Mouse (Mus musculus) neural tube, embryonic 13.5 days (tissue): ENCODE measurements around the gene Scn5a. TPM values are rescaled to one million over a fixed set of nuclear protein-coding genes. Genes with fewer than 3 reads are reported as not detected.
A peak's percentile ranks its signal among the peaks of the same experiment; 100 is the strongest.

Experiments
- ATAC-seq: fragments of 200-750 bp; cut with Nextera tagmentation; 2 replicates; pipeline ENCODE4 v1.8.0; 2017; ENCODE audit warnings: low read depth, mild to moderate bottlenecking, moderate TSS enrichment, moderate library complexity
- H3K27ac ChIP-seq: fragments of 300-500 bp; sonication (generic); replicated peaks from 2 replicates; pipeline ENCODE4 v1.5.1; 2015; ENCODE audit warnings: moderate library complexity, mild to moderate bottlenecking, inconsistent platforms
- H3K27me3 ChIP-seq: fragments of 300-500 bp; sonication (generic); 2 replicates; pipeline ENCODE4 v1.6.1; 2015; ENCODE audit warnings: mild to moderate bottlenecking, inconsistent platforms
- H3K36me3 ChIP-seq: fragments of 300-500 bp; sonication (generic); 2 replicates; pipeline ENCODE4 v1.6.1; 2015; ENCODE audit warnings: mild to moderate bottlenecking, inconsistent platforms
- H3K4me1 ChIP-seq: fragments of 300-500 bp; sonication (generic); replicated peaks from 2 replicates; pipeline ENCODE4 v1.6.1; 2015; ENCODE audit warnings: inconsistent platforms
- H3K4me2 ChIP-seq: fragments of 300-500 bp; sonication (generic); 2 replicates; pipeline ENCODE4 v1.6.1; 2015; ENCODE audit warnings: inconsistent platforms, mild to moderate bottlenecking, moderate library complexity
- H3K4me3 ChIP-seq: fragments of 300-500 bp; sonication (generic); 2 replicates; pipeline ENCODE4 v1.5.1; 2015; ENCODE audit warnings: mild to moderate bottlenecking, inconsistent platforms
- H3K9ac ChIP-seq: fragments of 300-500 bp; sonication (generic); 2 replicates; pipeline ENCODE4 v1.6.1; 2015; ENCODE audit warnings: moderate library complexity, mild to moderate bottlenecking, inconsistent platforms
- H3K9me3 ChIP-seq: fragments of 300-500 bp; sonication (generic); 2 replicates; pipeline ENCODE4 v1.6.1; 2016; ENCODE audit warnings: inconsistent platforms
- WGBS: fragments of 180-500 bp; shearing (Covaris S2); methylation state at CpG from one replicate; pipeline ENCODE4 v1.1.7; 2015; 5-methylcytosine and 5-hydroxymethylcytosine counted together
- polyA plus RNA-seq: library from polyadenylated mRNA; unstranded; fragments of >200 nt; fragmentation: Nextera tagmentation; extraction: Ambion mirVana; gene quantifications from 2 replicates; pipeline ENCODE4 v1.2.1, GENCODE M21; 2015

The Scn5a gene
- polyA plus RNA-seq, 1 experiment from 2014 or later: 1.1 TPM

- H3K27ac ChIP-seq: no peak overlapping the region
- H3K9me3 ChIP-seq: no peaks in the 10 kb centered on the region
- ATAC-seq: no peak
- peaks cover 21% of the 10 kb centered on the region for H3K4me1 ChIP-seq
- H3K9ac ChIP-seq: no peak overlapping the region
- H3K4me2 ChIP-seq: no peak overlapping the region
- 50% methylated on average over 12 of the region's 12 CpGs for WGBS
- peaks cover 97% of the 10 kb centered on the region for H3K27me3 ChIP-seq
- H3K36me3 ChIP-seq: no peaks in the 10 kb centered on the region
- no peak overlapping the region for H3K4me3 ChIP-seq
These were observed 16.6 kb downstream of the Scn5a start for GRCm38 (mm10) chr9:119562256-119562655.

DNA sequence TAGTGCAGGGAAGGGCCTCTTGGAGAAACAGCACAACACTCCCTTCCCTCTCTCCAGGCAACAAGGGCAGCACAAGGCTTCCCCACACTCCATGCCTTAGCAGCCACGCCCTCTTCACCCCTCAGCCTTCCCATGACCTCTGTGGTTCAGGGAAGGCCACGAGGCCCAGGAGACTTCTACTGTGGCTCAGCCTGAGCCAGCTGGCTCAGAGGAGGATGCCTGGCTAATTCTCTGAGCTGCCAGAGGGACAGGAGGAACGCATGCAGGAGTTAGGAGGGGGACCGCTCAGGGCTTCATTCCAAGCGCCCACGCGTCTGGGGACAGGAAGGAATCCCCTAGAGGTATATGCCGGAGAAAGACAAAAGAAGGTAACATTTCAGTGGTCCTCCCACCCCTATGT, 17.1 kb downstream of the Scn5a start:
- Histone ChIP-seq H3K4me3 (no peak overlapping the region), H3K27me3 (peaks cover 94% of the 10 kb centered on the region), H3K9me3 (no peaks in the 10 kb centered on the region), H3K36me3 (no peaks in the 10 kb centered on the region), H3K4me1 (peaks cover 21% of the 10 kb centered on the region), H3K9ac (peak overlapping the region; percentile 22; the same call in 1 of the 2 replicates), H3K4me2 (no peak overlapping the region), H3K27ac (no peak overlapping the region)
- ATAC-seq: no peak; the same call in 1 of the 2 replicates
- WGBS: 37% methylated on average over 8 of the region's 8 CpGs

DNA sequence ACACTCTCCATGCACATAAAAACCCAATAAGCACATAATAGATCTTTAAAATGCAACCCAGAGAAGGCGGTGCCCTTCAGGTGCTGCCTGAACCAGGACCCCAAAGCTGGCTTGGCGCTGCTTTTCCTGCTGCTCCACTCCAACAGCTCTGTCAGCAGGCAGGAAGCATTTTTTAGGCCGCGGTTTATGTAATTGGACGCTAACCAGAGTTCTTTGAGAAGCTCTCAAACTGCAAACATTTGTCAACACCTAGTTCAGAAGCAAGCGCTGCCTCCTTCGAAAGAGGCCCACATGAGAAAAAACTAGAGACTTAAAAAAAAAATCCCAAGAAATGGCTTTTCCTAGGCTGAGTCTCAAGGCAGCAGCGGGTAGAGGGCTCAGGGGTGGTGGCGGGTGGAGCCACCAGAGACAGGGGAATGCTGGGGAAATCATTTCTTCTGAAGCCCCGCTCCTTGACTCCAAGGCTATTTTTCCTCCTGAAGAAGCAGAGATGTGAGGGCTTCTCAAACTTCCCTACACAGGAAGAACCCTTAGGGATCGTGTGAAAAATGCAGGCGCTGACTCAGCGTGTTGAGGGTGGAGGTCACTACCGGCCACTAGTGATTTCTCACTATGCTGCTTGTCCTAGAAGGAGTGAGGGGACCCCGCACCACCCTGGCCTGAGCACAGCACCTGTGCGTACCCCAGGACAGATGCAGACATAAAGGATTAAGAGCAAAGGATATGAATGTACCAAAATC, 19.1 kb downstream of the Scn5a start:
- WGBS: 76% methylated on average over 16 of the region's 16 CpGs
- Histone ChIP-seq H3K4me2 (no peak overlapping the region), H3K4me3 (no peak overlapping the region), H3K4me1 (peaks cover 21% of the 10 kb centered on the region), H3K27ac (no peak overlapping the region), H3K9ac (no peak overlapping the region), H3K36me3 (no peaks in the 10 kb centered on the region), H3K27me3 (peaks cover 76% of the 10 kb centered on the region), H3K9me3 (no peaks in the 10 kb centered on the region)
- no peak for ATAC-seq

GRCm38 (mm10) chr9:119558119-119558854, 20.5 kb downstream of the Scn5a start:
- peaks cover 62% of the 10 kb centered on the region for H3K27me3 ChIP-seq
- H3K4me3 ChIP-seq: no peak overlapping the region

DNA sequence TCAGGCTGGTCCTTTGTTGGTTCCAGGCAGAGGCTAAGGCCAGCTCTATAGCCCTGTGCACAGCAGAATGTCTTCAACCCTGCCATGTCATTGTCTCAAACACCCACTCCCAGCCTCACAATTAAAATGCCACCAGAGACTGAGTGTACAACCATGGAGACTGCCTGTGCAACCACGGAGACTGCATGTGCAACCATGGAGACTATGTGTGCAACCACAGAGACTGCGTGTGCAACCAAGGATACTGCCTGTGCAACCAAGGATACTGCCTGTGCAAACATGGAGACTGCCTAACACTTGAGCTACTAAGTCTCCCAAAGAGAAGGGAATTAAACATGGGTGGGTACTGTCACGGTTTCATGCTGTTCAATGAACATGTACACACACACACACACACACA, 22.8 kb downstream of the Scn5a start:
- Histone ChIP-seq H3K4me3 (no peak overlapping the region), H3K27me3 (peaks cover 40% of the 10 kb centered on the region), H3K27ac (no peak overlapping the region), H3K9ac (no peak overlapping the region), H3K36me3 (no peaks in the 10 kb centered on the region), H3K4me2 (no peak overlapping the region), H3K4me1 (0 out of 2 replicates have a peak, but pooled peaks cover 8% of the 10 kb centered on the region), H3K9me3 (no peaks in the 10 kb centered on the region)
- 85% methylated on average over 3 of the region's 3 CpGs for WGBS
- no peak for ATAC-seq

More at GRCm38 (mm10) chr9:119558119-119558854, 20.5 kb downstream of the Scn5a start:
- no peak overlapping the region for H3K27ac ChIP-seq
- ATAC-seq: no peak
- peaks cover 21% of the 10 kb centered on the region for H3K4me1 ChIP-seq
- no peaks in the 10 kb centered on the region for H3K36me3 ChIP-seq
- no peaks in the 10 kb centered on the region for H3K9me3 ChIP-seq
- 26% methylated on average over 12 of the region's 12 CpGs for WGBS
- H3K4me2 ChIP-seq: no peak overlapping the region
- H3K9ac ChIP-seq: no peak overlapping the region

DNA sequence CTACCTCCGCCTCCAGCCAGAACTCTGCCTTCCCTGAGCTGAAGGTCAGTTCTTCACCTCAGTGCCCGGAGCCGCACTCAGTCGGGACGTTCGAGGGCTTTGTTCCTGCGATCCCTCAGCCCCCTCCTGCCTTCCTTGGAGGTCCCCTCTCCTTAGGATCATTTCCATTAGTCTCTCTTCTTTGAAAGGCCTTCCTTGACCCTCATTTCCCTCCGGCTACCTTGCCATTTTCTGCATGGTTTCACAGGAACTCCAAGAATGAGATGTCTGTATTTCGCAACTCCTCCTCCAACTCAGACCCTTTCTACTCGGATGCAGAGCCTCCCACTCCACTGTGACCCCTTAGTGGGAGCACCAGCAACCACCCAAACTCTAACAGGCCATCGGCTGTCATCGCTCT, 31.3 kb downstream of the Scn5a start:
- Histone ChIP-seq H3K36me3 (no peaks in the 10 kb centered on the region), H3K4me1 (no peaks in the 10 kb centered on the region), H3K27me3 (no peaks in the 10 kb centered on the region), H3K4me3 (no peak overlapping the region), H3K4me2 (no peak overlapping the region), H3K9me3 (no peaks in the 10 kb centered on the region), H3K27ac (no peak overlapping the region), H3K9ac (no peak overlapping the region)
- ATAC-seq: no peak
- WGBS: 55% methylated on average over 12 of the region's 12 CpGs

- Histone ChIP-seq H3K27ac (no peak overlapping the region), H3K36me3 (no peaks in the 10 kb centered on the region), H3K4me1 (no peaks in the 10 kb centered on the region), H3K4me3 (no peak overlapping the region), H3K9me3 (no peaks in the 10 kb centered on the region), H3K9ac (no peak overlapping the region), H3K4me2 (no peak overlapping the region), H3K27me3 (no peaks in the 10 kb centered on the region)
- 88% methylated on average over 8 of the region's 8 CpGs for WGBS
- ATAC-seq: no peak
These were observed 31.7 kb downstream of the Scn5a start for GRCm38 (mm10) chr9:119547128-119547527.

DNA sequence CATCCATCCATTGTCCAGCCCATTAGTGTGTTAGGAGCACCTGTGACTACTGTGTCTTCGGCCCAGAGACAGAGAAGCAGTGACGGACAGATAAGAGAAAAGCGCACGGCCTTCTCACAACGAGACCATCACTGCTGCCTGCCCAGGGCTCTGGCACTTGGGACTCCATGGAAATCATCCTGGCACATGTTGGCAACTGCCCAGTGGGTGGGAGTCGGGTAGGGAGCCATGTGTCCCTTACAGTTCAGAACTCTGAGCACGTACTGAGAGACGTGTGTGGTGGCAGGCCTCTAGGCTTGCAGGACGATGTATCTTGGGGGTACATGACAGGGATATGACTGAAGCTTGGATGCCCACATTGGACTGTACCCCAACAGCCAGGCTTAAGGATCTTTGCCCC, 38.1 kb downstream of the Scn5a start:
- H3K9me3 ChIP-seq: no peaks in the 10 kb centered on the region
- no peak overlapping the region for H3K27ac ChIP-seq
- no peak overlapping the region for H3K4me3 ChIP-seq
- H3K9ac ChIP-seq: no peak overlapping the region
- H3K36me3 ChIP-seq: no peaks in the 10 kb centered on the region
- no peaks in the 10 kb centered on the region for H3K27me3 ChIP-seq
- no peak overlapping the region for H3K4me2 ChIP-seq
- no peak for ATAC-seq
- H3K4me1 ChIP-seq: no peaks in the 10 kb centered on the region; the same call in 1 of the 2 replicates
- 88% methylated on average over 9 of the region's 9 CpGs for WGBS

DNA sequence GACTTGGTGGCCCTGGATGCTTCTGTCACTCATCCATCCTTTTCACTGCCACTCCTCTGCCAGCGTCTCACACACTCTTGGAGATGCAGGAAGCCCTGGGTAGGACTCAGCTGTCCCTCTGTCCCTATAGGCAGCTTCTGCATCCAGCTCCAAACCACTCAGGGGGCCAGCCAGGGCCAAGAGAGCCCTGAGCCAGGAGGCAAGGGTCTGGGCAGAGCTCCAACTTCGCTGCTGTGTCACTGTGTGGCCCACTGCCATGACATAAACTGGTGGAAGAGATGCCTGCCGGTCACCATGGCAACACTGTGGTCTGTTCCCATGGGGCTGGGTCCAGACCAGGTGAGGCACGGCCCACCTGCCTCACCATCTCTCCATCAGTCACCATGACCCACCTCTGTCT, 41.0 kb downstream of the Scn5a start:
- H3K27ac ChIP-seq: no peak overlapping the region
- WGBS: 77% methylated on average over 4 of the region's 4 CpGs
- ATAC-seq: peak; percentile 50; the same call in 1 of the 2 replicates
- no peaks in the 10 kb centered on the region for H3K36me3 ChIP-seq
- H3K4me3 ChIP-seq: no peak overlapping the region
- no peaks in the 10 kb centered on the region for H3K9me3 ChIP-seq
- H3K27me3 ChIP-seq: 0 out of 2 replicates have a peak, but pooled peaks cover under 1% of the 10 kb centered on the region
- H3K4me1 ChIP-seq: no peaks in the 10 kb centered on the region; the same call in 1 of the 2 replicates
- H3K9ac ChIP-seq: no peak overlapping the region
- no peak overlapping the region for H3K4me2 ChIP-seq

- ATAC-seq: no peak
- H3K9ac ChIP-seq: no peak overlapping the region
- no peaks in the 10 kb centered on the region for H3K4me1 ChIP-seq
- no peaks in the 10 kb centered on the region for H3K36me3 ChIP-seq
- H3K4me2 ChIP-seq: no peak overlapping the region
- H3K27ac ChIP-seq: no peak overlapping the region
- no peaks in the 10 kb centered on the region for H3K9me3 ChIP-seq
- 0 out of 2 replicates have a peak, but pooled peaks cover 10% of the 10 kb centered on the region for H3K27me3 ChIP-seq
- H3K4me3 ChIP-seq: no peak overlapping the region
- WGBS: 29% methylated on average over 10 of the region's 10 CpGs
These were observed 47.0 kb downstream of the Scn5a start for GRCm38 (mm10) chr9:119531684-119532417.

GRCm38 (mm10) chr9:119524511-119524910, 54.3 kb downstream of the Scn5a start:
- H3K9me3 ChIP-seq: no peaks in the 10 kb centered on the region
- no peaks in the 10 kb centered on the region for H3K36me3 ChIP-seq
- H3K27ac ChIP-seq: no peak overlapping the region
- no peak overlapping the region for H3K9ac ChIP-seq
- H3K4me1 ChIP-seq: no peaks in the 10 kb centered on the region
- WGBS: 93% methylated on average over 6 of the region's 6 CpGs
- no peaks in the 10 kb centered on the region for H3K27me3 ChIP-seq
- no peak overlapping the region for H3K4me3 ChIP-seq
- ATAC-seq: no peak
- H3K4me2 ChIP-seq: no peak overlapping the region

- Histone ChIP-seq H3K4me3 (no peak overlapping the region), H3K27me3 (no peaks in the 10 kb centered on the region), H3K27ac (no peak overlapping the region), H3K9me3 (no peaks in the 10 kb centered on the region), H3K9ac (no peak overlapping the region), H3K4me2 (no peak overlapping the region), H3K36me3 (no peaks in the 10 kb centered on the region), H3K4me1 (no peaks in the 10 kb centered on the region)
- 85% methylated on average over 8 of the region's 8 CpGs for WGBS
- ATAC-seq: no peak
These were observed 55.5 kb downstream of the Scn5a start for GRCm38 (mm10) chr9:119523301-119523700.
